Mouse (Mus musculus) spleen, adult 2 months (tissue): ENCODE measurements around the gene Tmem151b.

ENCODE experiments used
- CTCF ChIP-seq: fragments of 200-500 bp; IDR thresholded peaks from 2 replicates; pipeline ENCODE4 v1.5.1; 2011; ENCODE audit warnings: mild to moderate bottlenecking, inconsistent platforms; ENCODE audit not compliant: insufficient read depth, insufficient read length, insufficient replicate concordance; ENCODE audit errors: extremely low read depth
- POLR2A ChIP-seq: fragments of 200-500 bp; IDR thresholded peaks from 2 replicates; pipeline ENCODE4 v1.6.1; 2011; ENCODE audit warnings: low read depth, low read length, inconsistent platforms

- no peak for TF ChIP-seq CTCF
- TF ChIP-seq POLR2A: no peak
Measured at GRCm38 (mm10) chr17:45543115-45543514, 6.4 kb downstream of the Tmem151b start.
